Mouse (Mus musculus): ENCODE results near the gene Alg12. TPM values are rescaled to one million over a fixed set of nuclear protein-coding genes. Genes with fewer than 3 reads are reported as not detected.

Gene Alg12
- total RNA-seq, 2 experiments from 2014 or later: 10.1 to 13.3 TPM

GRCm38 (mm10) chr15:88861772-88862622 lies 42.9 kb upstream of the Alg12 start, which contains the start of gene Pim3:
TSS of gene Pim3 (plus strand) at chr15:88862186.
- TF ChIP-seq CTCF (conservative IDR thresholded peaks at IDR 0.05): no peak
- peak; percentile 95 to 97 for DNase-seq (ENCODE audit: low spot score in 2 of 2)
- peak within 1 kb of the TSS; percentile 97 for H3K27ac ChIP-seq
- peak within 1 kb of the TSS; percentile 66 for H3K4me3 ChIP-seq

- peak overlapping the region; percentile 97 for H3K27ac ChIP-seq
- DNase-seq (ENCODE audit: low spot score in 2 of 2): no peak
- TF ChIP-seq CTCF (conservative IDR thresholded peaks at IDR 0.05): no peak
- H3K4me3 ChIP-seq: no peak overlapping the region
Observed at GRCm38 (mm10) chr15:88860781-88861180, 41.7 kb upstream of the Alg12 start.

- DNase-seq (ENCODE audit: low spot score in 2 of 2): no peak
- Histone ChIP-seq H3K4me3 (no peak overlapping the region), H3K27ac (no peak overlapping the region; the same call in 1 of the 2 replicates)
- TF ChIP-seq CTCF (conservative IDR thresholded peaks at IDR 0.05): no peak
Observed at GRCm38 (mm10) chr15:88859206-88859970, 40.3 kb upstream of the Alg12 start.

DNA sequence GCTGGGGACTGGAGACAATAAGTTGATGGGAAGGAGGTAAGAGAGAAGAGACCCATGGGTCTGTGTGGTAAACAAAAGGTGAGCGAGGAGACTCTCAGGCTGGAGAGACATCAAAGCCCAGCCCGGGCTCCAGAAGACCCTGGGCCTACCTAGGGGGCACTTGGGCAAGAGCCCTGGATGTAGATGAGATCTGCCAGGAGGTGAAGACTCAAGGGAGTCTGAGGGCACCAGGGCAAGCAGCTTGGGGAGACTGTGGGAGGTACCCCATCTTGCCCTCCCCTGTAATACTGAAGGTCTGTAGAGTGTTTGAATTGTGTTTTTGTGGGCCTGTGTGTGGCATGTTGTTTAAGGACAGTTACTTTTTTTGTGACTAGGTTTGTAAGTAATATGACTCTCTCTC lies 39.6 kb upstream of the Alg12 start:
- no peak overlapping the region for H3K4me3 ChIP-seq
- peak overlapping the region; percentile 71 for H3K27ac ChIP-seq
- DNase-seq (ENCODE audit: low spot score in 2 of 2): no peak
- TF ChIP-seq CTCF (conservative IDR thresholded peaks at IDR 0.05): no peak

DNA sequence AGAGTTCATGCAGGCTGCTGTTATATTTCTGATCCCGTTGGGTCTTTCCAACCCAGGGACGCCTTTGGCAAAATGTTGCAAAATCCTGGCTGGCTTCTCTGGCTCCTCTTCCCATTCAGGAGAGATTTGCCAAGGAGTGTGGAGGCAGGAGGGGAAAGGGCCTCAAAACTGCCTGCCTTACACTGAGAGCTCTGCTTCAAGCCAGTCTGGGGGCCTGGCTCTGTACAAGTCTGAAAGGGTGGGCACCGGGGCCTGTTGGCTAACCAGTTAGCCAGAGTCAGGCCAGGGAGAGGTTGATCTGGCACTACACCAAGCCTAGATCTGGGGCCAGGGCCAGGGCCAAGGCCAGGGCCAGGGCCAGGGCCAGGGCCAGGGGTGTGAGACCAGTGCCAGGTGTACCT lies 39.0 kb upstream of the Alg12 start:
- H3K4me3 ChIP-seq: no peak overlapping the region
- H3K27ac ChIP-seq: peak overlapping the region; percentile 71
- no peak for DNase-seq (ENCODE audit: low spot score in 2 of 2)
- no peak for TF ChIP-seq CTCF (conservative IDR thresholded peaks at IDR 0.05)

DNA sequence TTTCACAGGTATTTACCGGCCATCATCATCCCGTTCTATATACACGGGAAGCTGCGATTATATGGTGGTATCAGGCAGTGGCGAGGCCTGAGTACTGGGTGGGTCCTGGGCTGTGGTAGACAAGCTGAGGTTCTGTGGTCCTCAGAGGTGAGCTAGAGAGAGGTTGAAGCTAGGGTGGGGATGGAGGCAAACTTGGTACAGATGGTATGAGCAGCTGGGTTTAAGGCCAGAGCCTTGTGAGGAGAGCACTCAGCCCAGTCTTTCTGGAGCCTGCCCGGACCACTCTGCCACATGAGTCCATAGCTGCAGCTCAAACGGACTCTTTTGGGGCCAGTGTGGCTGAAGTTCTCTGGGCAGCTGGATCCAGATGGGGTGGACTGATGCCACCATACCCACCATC lies 38.2 kb upstream of the Alg12 start:
- TF ChIP-seq CTCF (conservative IDR thresholded peaks at IDR 0.05): no peak
- DNase-seq (ENCODE audit: low spot score in 2 of 2): no peak
- H3K4me3 ChIP-seq: no peak overlapping the region
- peak overlapping the region; percentile 71 for H3K27ac ChIP-seq

- no peak for TF ChIP-seq CTCF (conservative IDR thresholded peaks at IDR 0.05)
- H3K27ac ChIP-seq: no peak overlapping the region
- DNase-seq (ENCODE audit: low spot score in 2 of 2): no peak
- H3K4me3 ChIP-seq: no peak overlapping the region
Observed at GRCm38 (mm10) chr15:88856613-88857012, 37.5 kb upstream of the Alg12 start.

GRCm38 (mm10) chr15:88855896-88856417 lies 36.8 kb upstream of the Alg12 start:
- TF ChIP-seq CTCF (conservative IDR thresholded peaks at IDR 0.05): no peak
- H3K4me3 ChIP-seq: no peak overlapping the region
- peak overlapping the region; percentile 28; the same call in 1 of the 2 replicates for H3K27ac ChIP-seq
- DNase-seq (ENCODE audit: low spot score in 2 of 2): no peak

GRCm38 (mm10) chr15:88854969-88855830 lies 36.1 kb upstream of the Alg12 start:
- peak overlapping the region; percentile 0; the same call in 1 of the 2 replicates for H3K27ac ChIP-seq
- H3K4me3 ChIP-seq: no peak overlapping the region
- no peak for DNase-seq (ENCODE audit: low spot score in 2 of 2)
- no peak for TF ChIP-seq CTCF (conservative IDR thresholded peaks at IDR 0.05)

- no peak for TF ChIP-seq CTCF (conservative IDR thresholded peaks at IDR 0.05)
- H3K27ac ChIP-seq: peak overlapping the region; percentile 62; the same call in 1 of the 2 replicates
- DNase-seq (ENCODE audit: low spot score in 2 of 2): no peak
- H3K4me3 ChIP-seq: no peak overlapping the region
Observed at GRCm38 (mm10) chr15:88854119-88854968, 35.2 kb upstream of the Alg12 start.

GRCm38 (mm10) chr15:88853106-88853505 lies 34.0 kb upstream of the Alg12 start:
- DNase-seq (ENCODE audit: low spot score in 2 of 2): no peak
- TF ChIP-seq CTCF (conservative IDR thresholded peaks at IDR 0.05): no peak
- H3K27ac ChIP-seq: peak overlapping the region; percentile 62; the same call in 1 of the 2 replicates
- no peak overlapping the region for H3K4me3 ChIP-seq
